In the genomic region with DNA sequence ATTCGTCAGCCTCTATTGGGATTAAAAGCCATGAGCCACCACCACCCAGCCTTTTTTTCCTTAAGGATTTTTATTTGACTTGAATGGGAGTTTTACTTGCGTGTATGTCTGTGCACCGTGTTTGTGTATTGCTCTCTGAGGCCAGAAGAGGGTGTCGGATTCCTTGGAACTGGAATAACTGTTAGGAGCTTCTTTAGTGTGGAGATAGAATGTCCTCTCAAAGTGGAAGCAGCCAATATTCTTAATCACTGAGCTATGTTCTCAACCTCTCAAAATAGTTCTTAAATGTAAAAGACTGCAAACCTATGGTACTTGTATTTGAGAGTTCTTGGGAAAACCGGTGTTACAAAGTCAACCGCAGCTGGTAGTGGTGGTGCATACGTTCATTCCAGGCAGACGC, we compare ENCODE assay signal across 1 mouse cellular context.
TF ChIP-seq lines count a peak whose summit lies in the region.

No protein-coding gene starts in this region.

TF ChIP-seq in MEL, 35 proteins besides CTCF, POLR2A, EP300 and RAD21 (continued from another document):
- TF ChIP-seq ZC3H11A (IDR thresholded peaks at IDR 0.05; ENCODE audit: low read depth, low read length) (no peak), GATA1 (IDR thresholded peaks at IDR 0.05; ENCODE audit: low read depth, low read length) (no peak), JUND (IDR thresholded peaks at IDR 0.05; ENCODE audit: low read depth, low read length) (no peak), CHD2 (IDR thresholded peaks at IDR 0.05; ENCODE audit: low read length) (no peak), MAX (IDR thresholded peaks at IDR 0.05; ENCODE audit: low read length) (no peak), HCFC1 (IDR thresholded peaks at IDR 0.05; ENCODE audit: low read depth, low read length) (no peak), SIN3A (IDR thresholded peaks at IDR 0.05; ENCODE audit: low read length) (no peak), MAZ (IDR thresholded peaks at IDR 0.05; ENCODE audit: low read depth, low read length) (no peak), MXI1 (IDR thresholded peaks at IDR 0.05; ENCODE audit: low read depth, low read length) (no peak), MYB (IDR thresholded peaks at IDR 0.05; ENCODE audit: low read depth, low read length) (no peak), USF1 (IDR thresholded peaks at IDR 0.05; ENCODE audit: low read depth, low read length) (no peak), TBP (IDR thresholded peaks at IDR 0.05; ENCODE audit: low read depth, low read length) (no peak)
